Mouse (Mus musculus): ENCODE data around the gene Eya3. TPM values are rescaled to one million over a fixed set of nuclear protein-coding genes. Genes with fewer than 3 reads are reported as not detected.

Gene Eya3
- total and polyA plus RNA-seq, 3 experiments, result 21.7 to 270 (median 38.2) TPM

- Histone ChIP-seq H3K27me3 (ENCODE audit: control insufficient read depth in 1 of 2, insufficient read depth in 2 of 2, low read length in 2 of 2) (peaks cover 17% of the 10 kb centered on the region in 2 experiments), H3K9ac (ENCODE audit: control insufficient read depth, low read depth, low read length, poor library complexity, severe bottlenecking) (peak within 1 kb of the TSS; percentile 63), H3K4me1 (ENCODE audit: control insufficient read depth in 1 of 2, insufficient read depth in 2 of 2, low read length in 2 of 2) (peaks cover 0 to 7% of the 10 kb centered on the region in 2 experiments; a peak in 3 of 4 replicates), H3K36me3 (ENCODE audit: control insufficient read depth in 1 of 2, insufficient read depth in 2 of 2, low read length in 2 of 2) (no peaks in the 10 kb centered on the region; a peak in 1 of 4 replicates), H3K79me2 (ENCODE audit: control insufficient read depth, insufficient read depth, low read length, poor library complexity) (no peaks in the 10 kb centered on the region), H3K27ac (ENCODE audit: control insufficient read depth, low read depth, low read length) (no peak within 1 kb of the TSS), H3K4me3 (ENCODE audit: control insufficient read depth in 1 of 2, insufficient read depth in 1 of 2, low read depth in 2 of 2, low read length in 2 of 2) (peak within 1 kb of the TSS; percentile 73 to 78), H3K9me3 (replicated peaks; ENCODE audit: insufficient read depth, low read length) (no peaks in the 10 kb centered on the region)
- TF ChIP-seq POLR2AphosphoS2 (IDR thresholded peaks at IDR 0.05; ENCODE audit: low read length), result no peak
- TF ChIP-seq JUND (IDR thresholded peaks at IDR 0.05; ENCODE audit: low read depth, low read length), result no peak
- TF ChIP-seq CHD2 (IDR thresholded peaks at IDR 0.05; ENCODE audit: low read length), result no peak
- TF ChIP-seq NRF1 (IDR thresholded peaks at IDR 0.05; ENCODE audit: insufficient read depth, low read depth, low read length, poor library complexity, severe bottlenecking), result no peak
- no peak for TF ChIP-seq TBP (IDR thresholded peaks at IDR 0.05; ENCODE audit: low read depth, low read length)
- no peak for TF ChIP-seq E2F4 (IDR thresholded peaks at IDR 0.05; ENCODE audit: borderline replicate concordance, low read depth, low read length)
- no peak for TF ChIP-seq SIN3A (IDR thresholded peaks at IDR 0.05; ENCODE audit: low read length)
- no peak for TF ChIP-seq GABPA (IDR thresholded peaks at IDR 0.05; ENCODE audit: low read depth, low read length)
- no peak for TF ChIP-seq MAZ (IDR thresholded peaks at IDR 0.05; ENCODE audit: low read depth, low read length)
- TF ChIP-seq BHLHE40 (IDR thresholded peaks at IDR 0.05; ENCODE audit: borderline replicate concordance, low read depth, low read length), result no peak
- TF ChIP-seq SMC3 (IDR thresholded peaks at IDR 0.05; ENCODE audit: low read depth, low read length), result 0 out of 2 replicates have a peak, but pooled peaks have one; percentile 12
- no peak for TF ChIP-seq USF1 (IDR thresholded peaks at IDR 0.05; ENCODE audit: low read depth, low read length)
- no peak for TF ChIP-seq NELFE (IDR thresholded peaks at IDR 0.05; ENCODE audit: low read depth, low read length)
- no peak for TF ChIP-seq ZKSCAN1 (IDR thresholded peaks at IDR 0.05; ENCODE audit: low read depth, low read length)
- peak; percentile 17 to 20 (median 19); a peak in 3 of 6 replicates for TF ChIP-seq CTCF (IDR thresholded peaks at IDR 0.05 in 2 of 3, conservative IDR thresholded peaks at IDR 0.05 in 1 of 3; ENCODE audit: control insufficient read depth in 1 of 3, insufficient read depth in 1 of 3, low read depth in 2 of 3, low read length in 3 of 3, poor library complexity in 1 of 3, severe bottlenecking in 1 of 3)
- peak; percentile 58 for DNase-seq (ENCODE audit: low read depth, low spot score)
Measured at GRCm38 (mm10) chr4:132756974-132757373, 118.2 kb downstream of the Eya3 start, which contains the start of gene Smpdl3b. Gene Smpdl3b, minus strand, starts transcription at chr4:132757252.

- DNase-seq (ENCODE audit: low read depth, low spot score), result no peak
- H3K27me3 ChIP-seq (ENCODE audit: control insufficient read depth in 1 of 2, insufficient read depth in 2 of 2, low read length in 2 of 2), result peaks cover 17% of the 10 kb centered on the region in 2 experiments
- peak overlapping the region in 1 of 2 experiments; percentile 73; a peak in 1 of 4 replicates for H3K4me3 ChIP-seq (ENCODE audit: control insufficient read depth in 1 of 2, insufficient read depth in 1 of 2, low read depth in 2 of 2, low read length in 2 of 2)
- H3K9me3 ChIP-seq (replicated peaks; ENCODE audit: insufficient read depth, low read length), result no peaks in the 10 kb centered on the region
- H3K79me2 ChIP-seq (ENCODE audit: control insufficient read depth, insufficient read depth, low read length, poor library complexity), result no peaks in the 10 kb centered on the region
- no peaks in the 10 kb centered on the region; a peak in 1 of 4 replicates for H3K36me3 ChIP-seq (ENCODE audit: control insufficient read depth in 1 of 2, insufficient read depth in 2 of 2, low read length in 2 of 2)
- no peak overlapping the region for H3K9ac ChIP-seq (ENCODE audit: control insufficient read depth, low read depth, low read length, poor library complexity, severe bottlenecking)
- H3K27ac ChIP-seq (ENCODE audit: control insufficient read depth, low read depth, low read length), result no peak overlapping the region
- H3K4me1 ChIP-seq (ENCODE audit: control insufficient read depth in 1 of 2, insufficient read depth in 2 of 2, low read length in 2 of 2), result peaks cover 0 to 7% of the 10 kb centered on the region in 2 experiments; a peak in 3 of 4 replicates
- TF ChIP-seq SMC3 (IDR thresholded peaks at IDR 0.05; ENCODE audit: low read depth, low read length) (no peak), USF2 (IDR thresholded peaks at IDR 0.05; ENCODE audit: borderline replicate concordance in 1 of 2, insufficient read depth in 1 of 2, low read depth in 1 of 2, low read length in 2 of 2) (no peak), HCFC1 (IDR thresholded peaks at IDR 0.05; ENCODE audit: low read depth, low read length) (no peak)
Measured at GRCm38 (mm10) chr4:132757633-132758351, 119.0 kb downstream of the Eya3 start.
